Mouse (Mus musculus): ENCODE data around the gene Cox5a. TPM values are rescaled to one million over a fixed set of nuclear protein-coding genes. Genes with fewer than 3 reads are reported as not detected.
A peak's percentile ranks its signal among the peaks of the same experiment; 100 is the strongest.

Gene Cox5a
- total RNA-seq, 2 experiments from 2014 or later: 381 to 426 TPM

DNA sequence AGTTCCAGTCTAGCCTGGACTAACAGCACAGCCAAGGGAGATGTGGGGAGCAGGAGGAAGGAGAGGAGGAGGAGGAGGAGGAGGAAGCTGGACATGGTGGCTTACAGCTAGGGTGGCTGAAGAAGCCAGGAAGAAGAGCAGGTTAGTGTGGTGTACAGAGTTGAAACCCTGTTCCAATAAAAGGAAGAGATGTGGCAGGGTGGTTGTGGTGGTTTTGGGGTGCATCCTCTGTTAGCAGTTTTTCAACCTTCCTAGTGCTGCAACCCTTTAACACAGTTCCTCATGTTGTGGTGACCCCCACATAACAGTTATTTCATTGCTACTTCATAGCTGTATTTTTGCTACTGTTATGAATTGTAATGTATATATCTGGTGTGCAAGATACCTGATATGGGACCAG lies 3.4 kb downstream of the Cox5a start:
- no peak for DNase-seq (ENCODE audit: low spot score in 2 of 2)

DNA sequence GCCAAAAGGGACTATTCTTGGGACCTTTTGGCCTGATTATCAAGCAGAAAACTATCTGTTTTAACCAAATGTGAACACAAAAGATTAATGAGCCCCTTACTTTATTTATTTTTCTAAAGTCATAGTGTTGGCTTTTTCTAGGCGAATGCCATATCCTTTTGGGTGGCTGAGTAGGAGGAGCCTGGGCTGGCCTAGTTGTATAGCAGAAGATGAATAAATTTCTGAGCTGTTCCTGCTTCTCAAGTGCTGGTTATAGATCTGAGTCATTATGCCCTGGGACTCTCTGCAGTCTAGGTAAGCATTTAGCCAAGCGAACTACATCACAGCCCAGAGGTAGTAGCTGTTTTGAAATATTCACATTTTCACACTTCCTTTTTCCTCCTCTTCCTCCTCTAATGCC lies 4.4 kb downstream of the Cox5a start:
- no peak for DNase-seq (ENCODE audit: low spot score in 2 of 2)

DNA sequence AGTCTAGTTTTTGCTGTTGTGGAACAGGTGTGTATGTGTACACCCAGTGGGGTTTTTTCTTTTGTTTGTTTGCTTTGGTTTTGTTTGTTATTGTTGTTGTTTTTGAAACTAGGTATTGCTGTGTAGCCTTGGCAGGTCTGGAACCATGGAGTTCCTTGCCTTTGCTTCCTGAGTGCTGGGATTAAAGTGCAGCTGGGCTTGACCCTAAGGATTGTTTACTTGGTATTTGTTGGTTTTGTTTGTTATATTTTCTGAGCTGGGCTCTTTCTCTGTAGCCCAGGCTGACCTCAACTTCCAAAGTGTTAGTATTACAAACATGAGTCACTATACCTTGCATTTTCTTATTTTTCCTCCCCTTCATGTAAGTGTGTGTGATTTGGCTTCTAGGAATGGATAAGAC lies 5.4 kb downstream of the Cox5a start:
- no peak for DNase-seq (ENCODE audit: low spot score in 2 of 2)

GRCm38 (mm10) chr9:57531946-57532345 lies 10.9 kb downstream of the Cox5a start:
- DNase-seq (ENCODE audit: low spot score in 2 of 2): no peak

- DNase-seq (ENCODE audit: low spot score in 2 of 2): no peak
Observed at GRCm38 (mm10) chr9:57536362-57536761, 15.3 kb downstream of the Cox5a start.

GRCm38 (mm10) chr9:57537044-57537727 lies 16.1 kb downstream of the Cox5a start, which contains the start of gene Fam219b:
Fam219b (plus strand) TSS chr9:57537528.
- peak; percentile 83 to 86 for DNase-seq (ENCODE audit: low spot score in 2 of 2)

- no peak for DNase-seq (ENCODE audit: low spot score in 2 of 2)
Observed at GRCm38 (mm10) chr9:57537728-57538181, 16.7 kb downstream of the Cox5a start.

DNA sequence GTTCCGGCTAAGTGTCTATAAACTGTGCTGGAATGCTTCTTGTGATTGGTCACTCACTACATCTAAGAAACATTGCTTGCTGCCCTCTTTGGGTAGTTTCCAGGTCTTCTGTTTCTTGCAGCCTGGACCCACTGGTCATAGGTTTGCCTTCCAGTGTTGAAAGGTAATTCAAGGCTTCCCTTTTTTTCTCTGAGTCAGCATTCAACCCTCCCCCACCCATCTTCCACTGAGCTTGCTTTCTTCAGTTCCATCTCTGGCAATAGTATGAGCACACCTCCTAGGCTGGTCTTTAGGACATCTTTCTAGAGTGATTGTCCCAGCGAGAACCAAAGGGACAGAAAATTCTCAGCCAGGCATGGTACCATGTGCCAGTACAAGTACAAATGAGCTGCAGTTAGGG lies 18.5 kb downstream of the Cox5a start:
- no peak for DNase-seq (ENCODE audit: low spot score in 2 of 2)

GRCm38 (mm10) chr9:57541312-57541711 lies 20.2 kb downstream of the Cox5a start:
- DNase-seq (ENCODE audit: low spot score in 2 of 2): no peak

DNA sequence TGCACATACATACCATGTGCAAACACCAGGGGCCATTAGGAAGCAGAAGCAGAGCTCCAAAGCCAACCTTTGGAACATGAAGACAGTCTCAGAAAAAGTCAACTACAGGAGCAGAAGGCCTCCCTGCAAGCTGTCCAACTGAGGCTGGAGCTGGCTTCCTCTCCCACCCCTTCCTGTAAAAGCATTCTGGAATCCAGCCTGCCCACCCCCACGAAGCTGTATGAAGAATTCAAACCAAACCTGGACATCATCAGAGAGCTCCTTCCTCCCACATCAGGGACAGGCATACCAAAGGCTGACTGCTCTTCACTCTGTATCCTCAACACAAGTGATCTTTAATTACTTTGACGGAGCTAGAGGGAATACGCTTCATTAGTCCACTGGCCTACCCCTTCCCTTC lies 22.9 kb downstream of the Cox5a start:
- DNase-seq (ENCODE audit: low spot score in 2 of 2): no peak

DNA sequence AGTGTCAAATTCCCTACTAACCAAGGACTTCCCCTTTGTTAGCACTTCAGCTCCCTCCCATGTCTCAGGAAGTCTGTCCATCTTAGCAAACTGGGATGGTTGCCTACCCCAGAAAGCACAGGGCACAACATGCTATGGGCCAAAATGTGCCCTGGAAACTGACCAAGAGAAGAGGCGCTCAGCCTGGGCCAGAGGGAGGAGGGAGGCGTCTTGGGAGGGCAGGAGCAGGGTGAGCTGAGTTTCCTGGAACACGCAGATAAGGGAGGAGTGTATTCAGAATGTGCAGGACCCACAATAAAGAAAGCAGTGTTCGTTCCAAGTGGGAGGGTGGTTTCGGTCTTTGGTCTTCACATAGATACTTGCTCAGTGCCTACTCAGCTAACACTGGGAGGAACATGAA lies 26.2 kb downstream of the Cox5a start:
- DNase-seq (ENCODE audit: low spot score in 2 of 2): no peak

DNA sequence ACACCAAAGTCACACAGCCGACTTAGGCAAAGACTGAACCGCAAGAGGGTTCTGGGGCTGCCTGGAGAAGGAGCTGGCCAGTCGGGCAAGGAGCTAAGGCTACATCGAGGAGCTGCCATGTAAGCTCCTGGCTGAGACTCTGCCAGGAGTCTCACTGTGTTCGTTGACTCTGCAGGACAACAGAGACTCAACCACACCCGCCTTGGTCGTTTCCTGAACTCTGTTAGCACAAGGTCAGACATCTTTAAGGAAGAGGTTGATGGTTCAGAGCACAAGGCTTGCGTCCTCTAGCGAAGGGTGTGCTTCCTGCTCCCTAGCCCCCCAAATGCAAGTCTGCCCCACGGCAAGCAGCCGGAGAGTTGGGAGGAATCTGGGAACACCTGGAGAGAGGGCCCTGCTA lies 26.8 kb downstream of the Cox5a start:
- DNase-seq (ENCODE audit: low spot score in 2 of 2): no peak

DNA sequence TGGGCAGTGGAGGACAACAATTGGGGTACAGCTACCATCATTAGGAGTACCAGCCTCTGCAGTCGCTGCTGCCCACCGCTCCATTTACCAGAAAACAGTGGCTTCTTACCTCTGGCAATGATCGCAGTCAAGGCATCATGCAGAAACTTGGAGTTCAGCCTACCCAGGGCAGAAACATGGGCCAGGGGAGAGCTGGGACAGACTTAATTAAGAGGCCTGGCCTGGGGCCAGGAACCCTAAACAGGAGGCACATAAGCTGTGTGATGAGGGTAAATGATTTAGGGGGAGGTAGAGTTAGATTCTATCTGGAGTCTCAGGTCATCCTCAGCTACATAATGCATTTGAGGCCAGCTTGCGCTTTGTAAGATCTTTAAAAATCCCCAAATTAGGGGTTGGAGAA lies 28.1 kb downstream of the Cox5a start:
- DNase-seq (ENCODE audit: low spot score in 2 of 2): no peak

- DNase-seq (ENCODE audit: low spot score in 2 of 2): no peak
Observed at GRCm38 (mm10) chr9:57550126-57550862, 29.2 kb downstream of the Cox5a start.

- peak in 1 of 2 experiments; percentile 45 for DNase-seq (ENCODE audit: low spot score in 2 of 2)
Observed at GRCm38 (mm10) chr9:57552139-57552887, 31.2 kb downstream of the Cox5a start, which contains the start of gene Mpi. Mpi (minus strand) TSS chr9:57552763.

DNA sequence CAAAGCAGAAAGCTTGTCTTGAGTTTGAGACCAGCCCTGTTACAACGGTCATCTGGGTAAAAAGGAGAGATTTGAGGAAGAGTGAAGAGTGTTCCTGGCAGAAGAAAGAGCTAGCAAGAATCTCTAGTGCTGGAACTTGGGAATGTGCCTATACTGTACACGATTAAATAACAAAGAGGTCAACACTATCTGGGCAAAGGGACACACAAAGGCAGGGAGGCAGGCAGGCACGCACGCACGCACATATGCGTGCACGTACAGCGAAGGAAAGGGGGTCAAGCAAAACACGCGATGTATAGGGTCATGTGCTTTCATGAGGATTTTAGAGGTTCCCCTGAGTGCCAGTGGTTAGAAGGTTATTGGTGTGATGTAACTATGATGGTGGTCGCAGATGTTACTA lies 32.0 kb downstream of the Cox5a start:
- DNase-seq (ENCODE audit: low spot score in 2 of 2): no peak

GRCm38 (mm10) chr9:57554753-57555152 lies 33.7 kb downstream of the Cox5a start:
- no peak for DNase-seq (ENCODE audit: low spot score in 2 of 2)

DNA sequence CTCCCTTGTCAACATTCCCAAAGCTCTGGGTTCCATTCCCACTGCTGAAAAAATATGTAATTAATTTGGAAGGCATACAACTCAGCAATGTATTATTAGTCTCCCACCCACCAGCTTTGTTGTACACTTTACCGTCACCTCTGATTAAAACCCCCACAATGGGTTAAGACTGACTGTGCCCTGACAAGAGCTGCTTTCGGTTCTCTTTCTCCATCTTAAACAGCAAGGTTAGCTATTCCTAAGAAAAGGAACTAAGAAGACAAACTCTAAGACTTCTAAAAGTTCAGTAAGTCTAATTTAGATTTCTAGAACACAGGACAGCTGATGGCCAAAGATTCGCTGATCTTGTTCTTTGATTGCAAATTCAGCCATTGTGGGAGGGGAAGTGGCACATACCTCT lies 36.1 kb downstream of the Cox5a start:
- DNase-seq (ENCODE audit: low spot score in 2 of 2): no peak

- DNase-seq (ENCODE audit: low spot score in 2 of 2): no peak
Observed at GRCm38 (mm10) chr9:57558625-57559024, 37.6 kb downstream of the Cox5a start.

- no peak for DNase-seq (ENCODE audit: low spot score in 2 of 2)
Observed at GRCm38 (mm10) chr9:57559568-57559967, 38.5 kb downstream of the Cox5a start.

DNA sequence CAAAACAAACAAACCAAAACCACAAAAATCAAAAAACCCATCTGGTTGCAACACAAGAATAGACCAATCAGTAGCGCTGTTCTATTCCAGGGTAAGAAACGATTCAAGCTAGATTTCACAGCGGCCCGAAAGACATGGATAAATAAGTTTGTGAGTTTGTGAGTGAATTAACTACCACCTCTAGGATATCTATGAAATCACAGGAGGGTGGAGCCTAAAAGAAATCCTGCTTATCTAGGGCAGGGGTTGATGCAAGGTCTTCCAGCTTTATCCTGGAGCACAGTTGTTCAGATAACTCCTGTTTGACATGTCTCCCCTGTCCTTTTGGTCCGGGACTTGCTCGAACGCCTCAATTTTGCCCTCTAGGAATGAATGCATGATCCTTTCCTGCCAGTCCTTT lies 39.2 kb downstream of the Cox5a start:
- DNase-seq (ENCODE audit: low spot score in 2 of 2): no peak

Measured in adrenal gland, postnatal 4 days (tissue).